Mouse (Mus musculus): Measurements from ENCODE around the gene Chrna10. TPM values are rescaled to one million over a fixed set of nuclear protein-coding genes. Genes with fewer than 3 reads are reported as not detected.

Gene Chrna10
- polyA plus RNA-seq, 2 experiments = not detected

- H3K9me3 ChIP-seq (ENCODE audit: control insufficient read depth, low read length) = no peaks in the 10 kb centered on the region
- DNase-seq (ENCODE audit: low read depth in 3 of 3, low spot score in 3 of 3) (no peak), ATAC-seq (ENCODE audit: insufficient read depth) (no peak)
- H3K36me3 ChIP-seq (replicated peaks; ENCODE audit: control insufficient read depth, insufficient read depth, low read depth) = peaks cover 22% of the 10 kb centered on the region
- H3K4me1 ChIP-seq (replicated peaks; ENCODE audit: control insufficient read depth in 2 of 2, insufficient read depth in 2 of 2, low read length in 1 of 2) = no peaks in the 10 kb centered on the region
- H3K4me2 ChIP-seq (ENCODE audit: low read depth) = no peak overlapping the region
- no peaks in the 10 kb centered on the region for H3K27me3 ChIP-seq (ENCODE audit: control insufficient read depth, insufficient read depth, low read length)
- H3K9ac ChIP-seq (replicated peaks) = no peak overlapping the region
- 83% methylated on average over 26 of the region's 26 CpGs for WGBS (ENCODE audit: insufficient replicate concordance)
- no peak overlapping the region for H3K4me3 ChIP-seq (ENCODE audit: insufficient read depth in 1 of 2, low read depth in 2 of 2, low read length in 2 of 2)
- H3K27ac ChIP-seq = no peak overlapping the region
- TF ChIP-seq EP300 (IDR thresholded peaks at IDR 0.05; ENCODE audit: low read depth) = no peak
- TF ChIP-seq CTCF (IDR thresholded peaks at IDR 0.05; ENCODE audit: low read depth) = no peak
Observed at GRCm38 (mm10) chr7:102084041-102084696, 32.5 kb downstream of the Chrna10 start.

GRCm38 (mm10) chr7:102082816-102083215 is 33.8 kb downstream of the Chrna10 start, which contains the start of gene Trpc2:
TSS of gene Trpc2 (plus strand) at chr7:102083116.
- H3K27me3 ChIP-seq (ENCODE audit: control insufficient read depth, insufficient read depth, low read length) = no peaks in the 10 kb centered on the region
- H3K4me3 ChIP-seq (ENCODE audit: insufficient read depth in 1 of 2, low read depth in 2 of 2, low read length in 2 of 2) = no peak within 1 kb of the TSS
- H3K27ac ChIP-seq = no peak within 1 kb of the TSS
- DNase-seq (ENCODE audit: low read depth in 3 of 3, low spot score in 3 of 3) (no peak), ATAC-seq (ENCODE audit: insufficient read depth) (no peak)
- H3K4me2 ChIP-seq (ENCODE audit: low read depth) = no peak within 1 kb of the TSS
- no peak for TF ChIP-seq EP300 (IDR thresholded peaks at IDR 0.05; ENCODE audit: low read depth)
- TF ChIP-seq CTCF (IDR thresholded peaks at IDR 0.05; ENCODE audit: low read depth) = no peak
- H3K9me3 ChIP-seq (ENCODE audit: control insufficient read depth, low read length) = no peaks in the 10 kb centered on the region
- no peak within 1 kb of the TSS for H3K9ac ChIP-seq (replicated peaks)
- peaks cover 31% of the 10 kb centered on the region for H3K36me3 ChIP-seq (replicated peaks; ENCODE audit: control insufficient read depth, insufficient read depth, low read depth)
- 73% methylated on average over 5 of the region's 5 CpGs for WGBS (ENCODE audit: insufficient replicate concordance)
- no peaks in the 10 kb centered on the region for H3K4me1 ChIP-seq (replicated peaks; ENCODE audit: control insufficient read depth in 2 of 2, insufficient read depth in 2 of 2, low read length in 1 of 2)

- no peak overlapping the region for H3K4me2 ChIP-seq (ENCODE audit: low read depth)
- 83% methylated on average over 5 of the region's 5 CpGs for WGBS (ENCODE audit: insufficient replicate concordance)
- TF ChIP-seq EP300 (IDR thresholded peaks at IDR 0.05; ENCODE audit: low read depth) (no peak), CTCF (IDR thresholded peaks at IDR 0.05; ENCODE audit: low read depth) (no peak)
Observed at GRCm38 (mm10) chr7:102081784-102082183, 34.8 kb downstream of the Chrna10 start.

GRCm38 (mm10) chr7:102080311-102080710 is 36.3 kb downstream of the Chrna10 start:
- H3K9me3 ChIP-seq (ENCODE audit: control insufficient read depth, low read length) = no peaks in the 10 kb centered on the region
- no peak overlapping the region for H3K4me2 ChIP-seq (ENCODE audit: low read depth)
- H3K4me1 ChIP-seq (replicated peaks; ENCODE audit: control insufficient read depth in 2 of 2, insufficient read depth in 2 of 2, low read length in 1 of 2) = no peaks in the 10 kb centered on the region
- no peak overlapping the region for H3K27ac ChIP-seq
- no peak overlapping the region for H3K4me3 ChIP-seq (ENCODE audit: insufficient read depth in 1 of 2, low read depth in 2 of 2, low read length in 2 of 2)
- H3K36me3 ChIP-seq (replicated peaks; ENCODE audit: control insufficient read depth, insufficient read depth, low read depth) = peaks cover 46% of the 10 kb centered on the region
- ATAC-seq (ENCODE audit: insufficient read depth) (no peak), DNase-seq (ENCODE audit: low read depth in 3 of 3, low spot score in 3 of 3) (no peak)
- H3K9ac ChIP-seq (replicated peaks) = no peak overlapping the region
- 77% methylated on average over 8 of the region's 8 CpGs for WGBS (ENCODE audit: insufficient replicate concordance)
- no peaks in the 10 kb centered on the region for H3K27me3 ChIP-seq (ENCODE audit: control insufficient read depth, insufficient read depth, low read length)
- no peak for TF ChIP-seq EP300 (IDR thresholded peaks at IDR 0.05; ENCODE audit: low read depth)
- no peak for TF ChIP-seq CTCF (IDR thresholded peaks at IDR 0.05; ENCODE audit: low read depth)

More at GRCm38 (mm10) chr7:102081784-102082183, 34.8 kb downstream of the Chrna10 start:
- no peak for DNase-seq (ENCODE audit: low read depth in 3 of 3, low spot score in 3 of 3)
- Histone ChIP-seq H3K9me3 (ENCODE audit: control insufficient read depth, low read length) (no peaks in the 10 kb centered on the region), H3K27ac (no peak overlapping the region), H3K4me3 (ENCODE audit: insufficient read depth in 1 of 2, low read depth in 2 of 2, low read length in 2 of 2) (no peak overlapping the region), H3K27me3 (ENCODE audit: control insufficient read depth, insufficient read depth, low read length) (no peaks in the 10 kb centered on the region), H3K36me3 (replicated peaks; ENCODE audit: control insufficient read depth, insufficient read depth, low read depth) (peaks cover 41% of the 10 kb centered on the region), H3K9ac (replicated peaks) (no peak overlapping the region), H3K4me1 (replicated peaks; ENCODE audit: control insufficient read depth in 2 of 2, insufficient read depth in 2 of 2, low read length in 1 of 2) (no peaks in the 10 kb centered on the region)
- ATAC-seq (ENCODE audit: insufficient read depth) = no peak

- ATAC-seq (ENCODE audit: insufficient read depth) = no peak
- H3K27me3 ChIP-seq (ENCODE audit: control insufficient read depth, insufficient read depth, low read length) = no peaks in the 10 kb centered on the region
- H3K4me1 ChIP-seq (replicated peaks; ENCODE audit: control insufficient read depth in 2 of 2, insufficient read depth in 2 of 2, low read length in 1 of 2) = no peaks in the 10 kb centered on the region
- TF ChIP-seq EP300 (IDR thresholded peaks at IDR 0.05; ENCODE audit: low read depth) (no peak), CTCF (IDR thresholded peaks at IDR 0.05; ENCODE audit: low read depth) (peak; percentile 71)
- no peaks in the 10 kb centered on the region for H3K9me3 ChIP-seq (ENCODE audit: control insufficient read depth, low read length)
- peak in 1 of 3 experiments; percentile 29 for DNase-seq (ENCODE audit: low read depth in 3 of 3, low spot score in 3 of 3)
- H3K4me2 ChIP-seq (ENCODE audit: low read depth) = no peak overlapping the region
- no peak overlapping the region for H3K9ac ChIP-seq (replicated peaks)
- WGBS (ENCODE audit: insufficient replicate concordance) = 70% methylated on average over 7 of the region's 7 CpGs
- H3K4me3 ChIP-seq (ENCODE audit: insufficient read depth in 1 of 2, low read depth in 2 of 2, low read length in 2 of 2) = no peak overlapping the region
- no peak overlapping the region for H3K27ac ChIP-seq
- H3K36me3 ChIP-seq (replicated peaks; ENCODE audit: control insufficient read depth, insufficient read depth, low read depth) = peaks cover 52% of the 10 kb centered on the region
Observed at GRCm38 (mm10) chr7:102078517-102078916, 38.1 kb downstream of the Chrna10 start.
